In the genomic region with DNA sequence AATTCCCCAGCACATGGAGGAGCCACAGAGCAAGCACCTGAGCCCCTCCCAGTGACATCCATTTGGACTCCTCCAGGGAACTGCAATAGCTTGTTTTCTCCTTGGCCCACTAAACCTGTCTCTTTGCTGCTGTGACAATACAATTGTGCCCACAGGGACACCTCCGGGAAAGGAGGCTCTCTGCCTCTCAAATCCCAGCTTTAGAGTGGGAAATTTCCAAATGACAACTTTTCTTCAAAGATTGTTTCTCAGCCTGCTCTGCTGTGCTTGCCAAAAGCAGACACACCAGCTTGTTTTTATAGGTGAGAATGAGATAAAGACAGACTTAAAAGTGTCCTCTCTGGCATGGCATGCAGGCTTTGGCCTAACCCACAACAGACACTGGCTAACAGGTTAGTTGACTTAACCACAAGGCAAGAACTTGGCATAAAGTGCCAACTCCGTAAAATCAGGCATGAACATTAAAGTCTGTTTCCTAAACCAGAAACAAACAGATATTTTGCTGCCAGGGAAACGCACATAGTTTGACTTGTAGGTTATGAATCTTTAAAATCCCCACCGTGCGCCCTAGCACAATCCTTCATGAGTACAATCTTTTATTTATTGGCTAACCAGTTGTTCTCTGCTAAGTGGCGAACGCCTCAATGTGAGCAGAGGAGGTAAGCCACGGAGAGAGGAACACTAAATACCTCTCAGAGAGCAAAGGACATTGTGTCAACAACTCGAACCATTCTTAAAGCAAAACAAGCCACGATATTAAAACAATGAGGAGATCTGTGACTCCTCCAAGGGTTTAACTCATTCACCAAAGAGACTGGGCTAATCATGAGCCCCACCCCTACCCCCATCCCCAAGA, we compare ENCODE assay signal across 17 mouse cellular contexts.
DNase-seq lines count a peak whose midpoint lies in the region; ATAC-seq and TF ChIP-seq lines count a peak whose summit lies in the region.
"Had no signal": no experiment of that assay in that cellular context is flagged by ENCODE, and none has a peak within 500 bp of the region (broad histone marks: within the 10 kb centered on the region; RNA-seq: fewer than 3 reads in every experiment).

No protein-coding gene starts in this region.

- no peak overlapping the region for H3K9ac ChIP-seq in kidney, embryonic 15.5 days
- no peak overlapping the region for H3K9ac ChIP-seq in lung, embryonic 16.5 days (ENCODE audit: low read length)
- H3K9ac ChIP-seq in lung, postnatal 0 days (replicated peaks; ENCODE audit: low read depth), result no peak overlapping the region
- H3K9ac ChIP-seq: hindbrain, embryonic 14.5 days; limb, embryonic 12.5 days; midbrain, embryonic 15.5 days had no signal

- peak; percentile 39 for DNase-seq in kidney, adult 9 months
- no peak for DNase-seq in lung, postnatal 4 days
- DNase-seq in lung, postnatal 0 days (ENCODE audit: low spot score), result peak; percentile 66
- DNase-seq in Muller cell, postnatal 12 days (ENCODE audit: inconsistent ontology term), result no peak
- DNase-seq in testis, postnatal 14 days (ENCODE audit: low spot score), result no peak
- DNase-seq: adrenal gland, postnatal 14 days; cerebellum, postnatal 10 days; embryo, embryonic 11 days; heart, postnatal 14 days had no signal

- H3K27me3 ChIP-seq in kidney, embryonic 15.5 days, result no peaks in the 10 kb centered on the region
- no peaks in the 10 kb centered on the region for H3K27me3 ChIP-seq in lung, embryonic 16.5 days (ENCODE audit: control insufficient read depth, insufficient read depth, low read depth, low read length)
- no peaks in the 10 kb centered on the region for H3K27me3 ChIP-seq in lung, postnatal 0 days (replicated peaks; ENCODE audit: insufficient read depth, low read length)
- H3K27me3 ChIP-seq: limb, embryonic 12.5 days; midbrain, embryonic 15.5 days had no signal

- H3K9me3 ChIP-seq in kidney, embryonic 15.5 days (replicated peaks), result no peaks in the 10 kb centered on the region
- no peaks in the 10 kb centered on the region for H3K9me3 ChIP-seq in lung, embryonic 16.5 days (ENCODE audit: control insufficient read depth, low read length)
- H3K9me3 ChIP-seq in lung, postnatal 0 days (ENCODE audit: low read length), result no peaks in the 10 kb centered on the region
- H3K9me3 ChIP-seq: limb, embryonic 12.5 days; midbrain, embryonic 15.5 days had no signal

- no peak overlapping the region for H3K27ac ChIP-seq in kidney, embryonic 15.5 days
- peak overlapping the region; percentile 65 for H3K27ac ChIP-seq in lung, embryonic 16.5 days (ENCODE audit: low read length)
- peak overlapping the region; percentile 64 for H3K27ac ChIP-seq in lung, postnatal 0 days (ENCODE audit: low read length)
- H3K27ac ChIP-seq: hindbrain, embryonic 14.5 days; kidney, postnatal 0 days; left cerebral cortex, adult 2 months; limb, embryonic 12.5 days; midbrain, embryonic 15.5 days had no signal

- H3K4me1 ChIP-seq in kidney, embryonic 15.5 days, result 0 out of 2 replicates have a peak, but pooled peaks cover 4% of the 10 kb centered on the region
- peaks cover 8% of the 10 kb centered on the region for H3K4me1 ChIP-seq in lung, embryonic 16.5 days (replicated peaks; ENCODE audit: control insufficient read depth, insufficient read depth, low read length)
- peaks cover 7% of the 10 kb centered on the region; the same call in 1 of the 2 replicates for H3K4me1 ChIP-seq in lung, postnatal 0 days (ENCODE audit: insufficient read depth, low read depth, low read length)

- H3K4me3 ChIP-seq in kidney, embryonic 15.5 days (replicated peaks), result no peak overlapping the region
- H3K4me3 ChIP-seq in lung, embryonic 16.5 days (ENCODE audit: low read length), result no peak overlapping the region
- H3K4me3 ChIP-seq in lung, postnatal 0 days (ENCODE audit: low read depth, low read length), result no peak overlapping the region
- H3K4me3 ChIP-seq: left cerebral cortex, adult 2 months; limb, embryonic 12.5 days; midbrain, embryonic 15.5 days had no signal

- WGBS in kidney, embryonic 15.5 days, result 58% methylated on average over 10 of the region's 10 CpGs
- 53% methylated on average over 10 of the region's 10 CpGs for WGBS in lung, embryonic 16.5 days
- WGBS in lung, postnatal 0 days, result 48% methylated on average over 10 of the region's 10 CpGs

- TF ChIP-seq CTCF in lung, postnatal 0 days (IDR thresholded peaks at IDR 0.05), result no peak

- ATAC-seq in kidney, embryonic 15.5 days (replicated peaks; ENCODE audit: low FRiP score), result no peak
- ATAC-seq in lung, embryonic 16.5 days (ENCODE audit: low read depth), result peak; percentile 41; the same call in 1 of the 2 replicates
- peak; percentile 76 for ATAC-seq in lung, postnatal 0 days
- ATAC-seq: CD4-positive, CD25-positive, alpha-beta regulatory T cell, adult 4 months; midbrain, embryonic 15.5 days had no signal

- 0 out of 2 replicates have a peak, but pooled peaks have one; percentile 38 for TF ChIP-seq EP300 in lung, postnatal 0 days (IDR thresholded peaks at IDR 0.05)

- no peaks in the 10 kb centered on the region for H3K36me3 ChIP-seq in kidney, embryonic 15.5 days
- H3K36me3 ChIP-seq in lung, embryonic 16.5 days (ENCODE audit: control insufficient read depth, insufficient read depth, low read length), result no peaks in the 10 kb centered on the region
- 0 out of 2 replicates have a peak, but pooled peaks cover 4% of the 10 kb centered on the region for H3K36me3 ChIP-seq in lung, postnatal 0 days (ENCODE audit: insufficient read depth, low read length)
- H3K36me3 ChIP-seq: limb, embryonic 12.5 days; midbrain, embryonic 15.5 days had no signal

- H3K4me2 ChIP-seq in kidney, embryonic 15.5 days, result no peak overlapping the region
- H3K4me2 ChIP-seq in lung, embryonic 16.5 days (ENCODE audit: low read depth, low read length), result no peak overlapping the region
- H3K4me2 ChIP-seq in lung, postnatal 0 days (replicated peaks; ENCODE audit: low read depth, low read length), result no peak overlapping the region
- H3K4me2 ChIP-seq: hindbrain, embryonic 14.5 days; limb, embryonic 12.5 days; midbrain, embryonic 15.5 days had no signal

Comparison
In these comparisons a context has a peak if more than half of its experiments do, and no peak if none do; other contexts are left out.
1. DNase-seq: peak in kidney, adult 9 months (single experiment) and lung, postnatal 0 days (single experiment); none in lung, postnatal 4 days (0 of 2), Muller cell, postnatal 12 days (single experiment) and testis, postnatal 14 days (single experiment).